Mouse (Mus musculus) kidney, postnatal 25 days (tissue): ENCODE results near the gene Pitpna.

Source experiments
- DNase-seq, 2 experiments: peaks; one replicate each; pipeline ENCODE4 v3.0.0; 2021; ENCODE audit warnings: mixed read lengths in 2 of 2

The Pitpna gene

DNA sequence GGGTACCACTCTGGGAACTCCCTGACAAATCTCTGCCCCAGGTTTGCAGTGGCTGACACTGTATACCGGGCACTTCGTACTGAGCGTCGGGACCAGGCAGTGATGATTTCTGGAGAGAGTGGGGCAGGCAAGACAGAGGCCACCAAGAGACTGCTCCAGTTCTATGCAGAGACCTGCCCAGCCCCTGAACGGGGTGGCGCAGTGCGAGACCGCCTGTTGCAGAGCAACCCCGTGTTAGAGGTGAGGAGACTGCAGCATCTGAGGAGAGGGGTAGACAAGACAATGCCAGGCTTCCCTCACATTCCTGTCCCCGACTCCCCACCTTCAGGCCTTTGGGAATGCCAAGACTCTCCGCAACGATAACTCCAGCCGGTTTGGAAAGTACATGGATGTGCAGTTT, 70.4 kb downstream of the Pitpna start:
- no peak for DNase-seq

DNA sequence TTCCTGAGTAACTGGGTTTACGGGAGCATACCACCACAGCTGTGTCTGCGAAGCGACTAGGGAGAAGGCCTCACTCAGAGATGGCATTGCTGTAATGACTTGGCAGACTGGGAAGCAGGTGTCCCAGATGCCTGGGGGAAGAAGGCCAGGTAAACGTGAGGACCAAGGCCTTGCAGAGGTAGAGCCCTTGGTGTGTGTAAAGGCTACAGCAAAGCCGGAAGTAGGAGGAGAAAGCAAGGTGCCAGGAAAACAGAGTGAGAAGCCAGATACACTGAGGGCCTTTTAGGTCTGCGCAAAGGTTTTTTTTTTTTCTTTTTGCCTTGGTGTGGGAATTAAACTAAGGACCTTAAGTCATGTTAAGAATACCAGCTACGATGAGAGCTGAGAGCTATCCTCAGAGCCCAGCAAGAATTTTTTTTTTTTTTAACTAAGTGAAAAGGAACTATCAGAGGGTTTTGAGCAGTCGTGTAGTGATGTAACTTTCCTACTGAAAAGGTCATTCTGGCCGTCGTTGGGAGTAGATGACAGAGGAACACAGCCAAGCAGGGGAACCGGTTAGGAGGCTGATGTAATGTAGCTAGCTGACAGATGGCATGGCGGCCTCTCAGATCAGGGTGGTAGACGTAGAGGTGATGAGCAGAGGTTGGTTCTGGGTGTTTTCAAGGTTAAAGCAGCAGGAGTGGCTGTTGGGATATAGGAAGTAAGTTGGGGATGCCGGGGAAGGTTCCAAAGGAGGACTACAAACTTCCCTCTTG, 71.3 kb downstream of the Pitpna start:
- no peak for DNase-seq

DNA sequence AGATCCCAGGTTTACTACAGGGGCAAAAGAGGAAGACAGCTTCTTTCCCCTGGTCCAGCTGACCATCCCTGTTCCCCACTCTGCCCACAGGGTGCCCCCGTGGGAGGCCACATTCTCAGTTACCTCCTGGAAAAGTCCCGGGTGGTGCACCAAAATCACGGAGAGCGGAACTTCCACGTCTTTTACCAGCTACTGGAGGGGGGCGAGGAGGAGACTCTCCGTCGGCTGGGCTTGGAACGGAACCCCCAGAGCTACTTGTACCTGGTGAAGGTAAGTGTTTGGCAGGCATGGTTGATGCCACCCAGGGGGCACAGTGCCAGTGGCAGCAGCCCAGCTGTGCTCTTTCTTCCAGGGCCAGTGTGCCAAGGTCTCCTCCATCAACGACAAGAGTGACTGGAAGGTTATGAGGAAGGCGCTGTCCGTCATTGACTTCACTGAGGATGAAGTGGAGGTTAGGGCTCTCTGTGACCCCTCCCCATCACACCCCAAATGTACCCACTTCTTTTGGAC, 72.2 kb downstream of the Pitpna start:
- DNase-seq = no peak

DNA sequence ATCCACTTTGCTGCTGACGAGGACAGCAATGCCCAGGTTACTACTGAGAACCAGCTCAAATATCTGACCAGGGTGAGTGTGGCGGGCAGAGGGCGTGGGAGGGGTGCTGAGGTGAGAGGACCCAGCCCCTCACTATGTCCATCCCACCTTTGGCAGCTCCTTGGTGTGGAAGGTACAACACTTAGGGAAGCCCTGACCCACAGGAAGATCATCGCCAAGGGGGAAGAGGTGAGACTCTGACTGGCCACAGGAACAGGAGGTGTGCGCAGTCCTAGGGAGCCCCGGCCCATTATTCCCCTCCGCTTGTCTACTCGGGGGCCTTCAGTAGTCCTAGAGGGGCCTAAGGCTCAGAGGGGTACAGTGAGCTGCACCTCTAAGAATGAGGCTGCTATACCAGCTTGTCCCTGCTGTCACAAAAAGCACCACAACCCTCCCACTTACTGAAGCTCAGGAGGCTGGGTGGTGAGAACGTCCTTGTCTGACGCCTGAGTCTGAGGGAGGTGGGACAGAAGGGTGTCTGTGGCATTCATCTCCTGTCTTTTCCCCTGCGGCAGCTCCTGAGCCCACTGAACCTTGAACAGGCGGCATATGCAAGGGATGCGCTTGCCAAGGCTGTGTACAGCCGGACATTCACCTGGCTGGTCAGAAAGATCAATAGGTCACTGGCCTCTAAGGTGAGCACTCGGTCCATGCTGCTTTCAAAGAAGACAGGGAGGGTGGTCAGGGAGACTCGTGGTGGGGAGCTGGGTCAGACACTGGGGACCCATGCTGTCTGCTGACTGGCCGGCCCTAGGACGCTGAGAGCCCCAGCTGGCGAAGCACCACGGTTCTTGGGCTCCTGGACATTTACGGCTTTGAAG, 73.3 kb downstream of the Pitpna start:
- no peak for DNase-seq

DNA sequence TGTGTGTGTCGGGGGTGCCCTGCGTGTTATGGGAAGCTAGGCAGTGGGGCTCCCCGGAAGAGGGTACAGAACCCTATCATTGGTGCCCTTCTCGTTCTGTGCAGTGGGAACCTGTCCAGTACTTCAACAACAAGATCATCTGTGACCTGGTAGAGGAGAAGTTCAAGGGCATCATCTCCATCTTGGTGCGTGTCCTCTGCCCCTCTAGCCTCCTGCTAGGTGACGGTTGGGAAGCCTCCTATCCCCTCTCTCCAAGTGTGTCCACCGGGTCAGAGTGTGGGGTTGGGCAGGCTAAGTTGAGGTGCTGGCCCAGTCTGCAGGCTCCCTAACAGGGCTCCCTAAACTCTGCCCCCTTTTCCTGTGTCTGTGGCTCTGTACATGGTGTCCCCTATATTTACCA, 74.2 kb downstream of the Pitpna start:
- DNase-seq = no peak

DNA sequence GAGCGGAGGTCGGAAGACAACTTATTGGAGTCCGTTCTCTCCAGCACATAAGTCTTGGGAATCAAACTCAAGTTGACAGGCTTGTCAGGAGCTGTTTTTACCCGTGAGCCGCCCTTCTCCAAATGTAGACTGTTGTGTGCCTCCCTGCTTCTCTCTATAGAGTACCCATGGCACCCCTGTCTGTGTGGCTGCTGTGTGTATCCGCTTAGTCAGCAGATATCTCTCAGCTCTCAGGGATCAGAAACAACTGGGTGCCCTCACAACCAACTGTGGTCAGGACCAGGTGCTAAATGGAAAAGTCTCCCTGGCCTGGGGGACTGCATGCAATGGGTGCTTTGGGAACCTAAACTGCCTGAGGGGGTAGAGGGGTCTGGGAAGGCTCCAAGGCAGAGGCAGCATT, 78.4 kb downstream of the Pitpna start:
- DNase-seq = peak in 1 of 2 experiments; percentile 23

DNA sequence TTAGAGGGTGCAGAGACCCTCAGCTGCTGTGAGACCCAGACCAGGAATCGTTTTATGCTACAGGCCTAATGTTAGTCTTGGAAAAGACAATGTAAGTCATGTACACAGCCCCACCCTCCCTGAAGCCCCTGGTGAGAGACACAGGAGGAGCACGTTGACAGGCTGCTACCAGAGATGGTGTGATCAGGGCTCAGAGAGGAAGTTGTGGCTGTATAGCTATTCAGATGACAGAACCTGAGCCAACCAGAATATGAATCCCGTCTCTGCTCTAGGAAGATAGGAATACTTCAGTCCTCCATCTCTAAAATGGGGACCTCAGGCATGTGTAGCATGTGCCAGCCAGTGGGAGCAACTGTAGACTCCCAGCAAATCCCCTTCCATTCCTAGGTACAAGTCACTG, 80.7 kb downstream of the Pitpna start:
- no peak for DNase-seq

DNA sequence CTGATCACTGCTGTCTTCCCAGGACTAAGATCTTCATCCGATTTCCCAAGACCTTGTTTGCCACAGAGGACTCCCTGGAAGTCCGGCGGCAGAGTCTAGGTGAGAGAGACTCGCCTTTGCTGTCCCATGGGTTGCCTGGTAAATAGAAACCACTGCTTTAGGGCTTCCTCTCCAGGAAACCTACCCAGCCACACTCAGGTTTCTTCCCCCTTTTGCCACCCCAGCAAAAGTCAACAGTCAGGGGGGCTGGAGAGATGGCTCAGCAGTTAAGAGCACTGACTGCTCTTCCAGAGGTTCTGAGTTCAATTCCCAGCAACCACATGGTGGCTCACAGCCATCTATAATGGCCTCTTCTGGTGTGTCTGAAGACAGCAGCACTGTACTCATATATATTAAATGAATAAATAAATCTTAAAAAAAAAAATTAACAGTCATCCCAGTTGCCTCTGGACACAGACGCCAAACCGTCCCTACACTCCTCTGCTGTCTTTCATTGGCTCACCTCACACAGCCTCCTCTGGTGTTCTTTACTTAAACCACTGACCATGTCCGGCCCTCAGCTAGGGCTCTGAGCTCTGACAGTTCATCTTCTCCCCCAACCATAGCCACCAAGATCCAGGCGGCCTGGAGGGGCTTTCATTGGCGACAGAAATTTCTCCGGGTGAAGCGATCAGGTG, 81.4 kb downstream of the Pitpna start:
- no peak for DNase-seq

DNA sequence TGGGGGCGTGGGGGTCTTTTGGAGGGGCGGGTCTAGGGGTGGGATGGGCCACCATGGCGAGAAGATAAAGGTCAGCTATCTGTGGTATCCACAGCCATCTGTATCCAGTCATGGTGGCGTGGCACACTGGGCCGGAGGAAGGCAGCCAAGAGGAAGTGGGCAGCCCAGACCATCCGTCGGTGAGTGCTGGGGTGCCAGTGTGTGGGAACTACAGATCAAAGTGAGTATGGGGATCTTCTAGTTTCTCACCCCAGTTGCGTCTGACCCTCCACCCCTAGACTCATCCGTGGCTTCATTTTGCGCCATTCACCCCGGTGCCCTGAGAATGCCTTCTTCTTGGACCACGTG, 81.9 kb downstream of the Pitpna start:
- no peak for DNase-seq

DNA sequence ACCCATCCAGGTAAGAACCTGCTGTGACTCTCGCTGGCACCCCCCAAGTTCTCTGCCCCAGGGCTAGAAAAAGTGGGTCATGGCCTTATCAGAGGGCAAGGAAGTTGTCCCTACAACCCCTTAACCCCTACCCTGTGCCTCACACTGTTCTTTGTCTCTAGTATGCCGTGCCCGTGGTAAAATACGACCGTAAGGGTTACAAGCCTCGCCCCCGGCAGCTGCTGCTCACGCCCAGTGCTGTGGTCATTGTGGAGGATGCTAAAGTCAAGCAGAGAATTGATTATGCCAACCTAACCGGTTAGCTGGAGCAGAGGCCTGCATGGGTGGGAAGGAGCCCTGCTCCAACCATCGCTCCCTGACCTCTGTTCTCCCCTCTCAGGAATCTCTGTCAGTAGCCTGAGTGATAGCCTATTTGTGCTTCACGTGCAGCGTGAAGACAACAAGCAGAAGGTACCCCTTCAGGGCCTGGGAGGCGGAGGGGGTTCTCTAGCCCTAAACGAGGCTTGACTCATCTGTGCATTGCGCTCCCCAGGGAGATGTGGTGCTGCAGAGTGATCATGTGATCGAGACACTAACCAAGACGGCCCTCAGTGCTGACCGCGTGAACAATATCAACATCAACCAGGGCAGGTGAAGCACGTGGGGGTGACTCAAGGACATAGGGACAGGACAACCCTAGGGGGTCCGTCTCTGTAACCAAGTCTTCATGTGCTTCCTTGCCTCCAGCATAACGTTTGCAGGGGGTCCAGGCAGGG, 83.7 kb downstream of the Pitpna start:
- DNase-seq = no peak

DNA sequence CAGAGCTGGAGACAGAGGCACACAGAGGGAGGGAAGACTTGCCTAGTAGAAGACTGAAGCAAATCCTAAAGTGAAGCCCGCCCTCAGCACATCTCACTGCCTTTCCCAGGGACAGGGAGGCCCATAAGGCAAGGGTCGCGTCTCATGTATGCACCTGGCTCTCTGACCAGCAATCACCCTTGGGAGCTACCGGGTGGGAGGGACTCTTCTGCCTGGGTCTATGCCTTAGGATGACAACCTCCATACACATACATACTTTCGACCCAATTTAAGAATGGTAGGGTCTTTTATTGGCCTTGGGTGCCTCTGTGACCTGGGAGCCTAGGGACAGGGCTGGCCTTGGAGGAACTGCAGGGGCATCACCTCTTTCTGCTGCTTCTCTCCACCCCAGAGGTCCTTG, 85.5 kb downstream of the Pitpna start:
- DNase-seq = no peak

DNA sequence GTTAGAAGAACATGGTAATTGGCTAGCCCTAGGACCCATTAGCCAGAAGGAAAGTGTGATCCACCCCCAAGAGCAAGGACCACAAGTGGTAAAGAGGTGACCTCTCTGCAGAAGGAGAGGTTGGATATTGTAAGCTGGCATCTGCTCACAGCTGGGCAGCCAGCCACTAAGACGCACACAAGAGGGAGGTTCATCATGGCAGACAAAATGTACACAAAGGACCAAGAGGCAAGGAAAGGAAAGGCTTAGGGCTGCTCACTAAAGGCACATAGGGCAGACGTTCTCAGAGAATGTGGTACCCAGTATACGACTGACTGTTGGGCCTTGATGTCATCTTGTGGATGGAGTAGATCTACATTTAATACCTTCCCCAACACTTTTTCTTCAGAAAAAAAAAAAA, 87.0 kb downstream of the Pitpna start:
- no peak for DNase-seq

DNA sequence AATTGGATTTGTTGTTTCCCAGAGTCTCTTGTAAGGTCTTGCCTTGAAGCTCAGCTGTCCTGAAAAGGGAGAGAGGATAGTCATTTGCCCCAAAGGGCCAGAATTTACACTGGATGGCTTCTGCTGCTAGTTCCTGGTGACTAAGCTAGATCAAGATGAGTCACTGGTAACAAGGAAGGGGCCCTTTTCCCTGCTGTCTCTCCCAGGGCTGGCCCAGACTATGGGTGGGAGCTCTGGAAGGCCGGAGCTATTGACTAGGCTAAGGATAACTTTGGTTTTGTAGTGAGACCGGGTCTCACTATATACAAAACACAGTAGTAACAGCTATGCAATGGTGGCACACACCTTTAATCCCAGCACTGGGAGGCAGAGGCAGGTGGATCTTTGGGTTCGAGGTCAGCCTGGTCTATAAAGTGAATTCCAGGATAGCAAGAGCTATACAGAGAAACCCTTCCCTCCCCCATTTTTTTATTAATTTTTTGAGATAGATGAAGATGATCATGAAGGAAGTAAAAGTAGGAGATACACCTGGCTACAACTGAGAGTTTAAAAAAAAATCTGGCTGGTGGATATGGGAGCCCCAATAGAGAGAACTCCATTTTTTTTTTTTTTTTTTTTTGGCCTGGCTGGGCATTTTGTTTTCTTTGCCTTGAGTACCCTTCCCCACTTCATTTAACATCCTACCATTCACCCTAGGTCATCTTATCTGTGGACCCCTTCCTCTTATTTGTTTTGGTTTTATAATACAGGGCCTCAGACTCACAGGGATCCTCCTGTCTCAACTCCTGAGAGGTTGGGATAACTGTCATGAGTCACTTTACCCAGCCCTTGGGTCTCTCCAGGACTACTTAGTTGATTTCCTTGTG, 90.2 kb downstream of the Pitpna start:
- no peak for DNase-seq
